Mouse (Mus musculus): ENCODE measurements at regions not wholly inside any gene's neighbourhood (a gene's known extent, or its start where the extent isn't known, plus 50 kb on each side); places are given as distances from the start of the nearest gene placed in this dataset.

- TF ChIP-seq CTCF (IDR thresholded peaks at IDR 0.05) (no peak), EP300 (IDR thresholded peaks at IDR 0.05; ENCODE audit: insufficient read depth, low read depth, low read length) (no peak)
These were observed 366.2 kb downstream of the Pros1 start for GRCm38 (mm10) chr16:63220228-63220879.

All from heart, adult 2 months (tissue).